Mouse (Mus musculus) layer of hippocampus, postnatal 10 days (tissue): ENCODE results near the gene Atp13a1. TPM values are rescaled to one million over a fixed set of nuclear protein-coding genes. Genes with fewer than 3 reads are reported as not detected.
A peak's percentile ranks its signal among the peaks of the same experiment; 100 is the strongest.

Experiments used
- DNase-seq, 2 experiments: peaks; one replicate each; pipeline ENCODE4 v3.0.0; 2021; ENCODE audit warnings: low spot score in 2 of 2
- total RNA-seq, 2 experiments: library from RNA; stranded (reverse); gene quantifications; 2 replicates each; pipeline ENCODE4 v1.2.3; 2021

Gene Atp13a1
- total RNA-seq, 2 experiments from 2014 or later: 44.9 to 49.6 TPM

- DNase-seq: peak in 1 of 2 experiments; percentile 9
Measured at GRCm38 (mm10) chr8:69799261-69799660, 8.3 kb downstream of the Atp13a1 start.

DNA sequence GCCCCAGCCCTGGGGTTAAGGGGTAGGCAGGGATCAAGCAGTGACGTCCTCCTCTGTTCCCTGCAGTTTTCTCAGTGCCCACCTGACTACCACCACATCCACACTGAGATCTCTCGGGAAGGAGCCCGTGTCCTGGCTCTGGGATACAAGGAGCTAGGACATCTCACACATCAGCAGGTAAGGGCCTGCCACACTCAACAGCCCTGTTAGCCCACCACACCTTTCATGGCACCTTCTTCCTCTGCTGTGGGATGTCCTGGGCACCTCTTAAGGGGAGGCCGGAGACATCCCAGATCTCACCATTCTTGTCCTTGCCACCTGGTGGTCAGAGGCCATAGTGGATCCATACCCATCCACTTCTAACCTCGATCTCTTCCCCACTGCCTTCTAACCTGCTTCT is 9.0 kb downstream of the Atp13a1 start:
- DNase-seq: peak in 1 of 2 experiments; percentile 5

GRCm38 (mm10) chr8:69801796-69802195 is 10.8 kb downstream of the Atp13a1 start:
- DNase-seq: no peak

DNA sequence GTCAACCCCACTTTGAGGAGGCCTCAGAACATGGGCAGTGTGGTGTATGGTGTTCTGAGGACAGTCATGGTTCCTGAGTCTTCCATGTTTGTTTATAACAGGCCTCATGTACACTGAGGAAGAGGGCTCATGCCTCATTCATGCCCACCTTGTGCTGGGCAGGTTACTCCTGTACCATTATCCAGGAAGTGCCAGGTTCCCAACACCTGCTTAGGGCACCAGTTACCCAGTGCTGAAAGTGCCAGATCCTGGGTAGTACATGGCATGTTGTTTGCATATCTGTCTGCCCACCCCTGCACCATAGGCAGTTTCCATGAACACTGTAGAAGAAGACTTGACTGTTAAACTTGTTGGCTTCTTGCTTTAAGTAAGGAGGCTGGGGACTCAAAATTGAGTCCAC is 11.3 kb downstream of the Atp13a1 start:
- DNase-seq: peak in 1 of 2 experiments; percentile 2

GRCm38 (mm10) chr8:69803366-69803765 is 12.4 kb downstream of the Atp13a1 start:
- peak; percentile 2 to 10 for DNase-seq

DNA sequence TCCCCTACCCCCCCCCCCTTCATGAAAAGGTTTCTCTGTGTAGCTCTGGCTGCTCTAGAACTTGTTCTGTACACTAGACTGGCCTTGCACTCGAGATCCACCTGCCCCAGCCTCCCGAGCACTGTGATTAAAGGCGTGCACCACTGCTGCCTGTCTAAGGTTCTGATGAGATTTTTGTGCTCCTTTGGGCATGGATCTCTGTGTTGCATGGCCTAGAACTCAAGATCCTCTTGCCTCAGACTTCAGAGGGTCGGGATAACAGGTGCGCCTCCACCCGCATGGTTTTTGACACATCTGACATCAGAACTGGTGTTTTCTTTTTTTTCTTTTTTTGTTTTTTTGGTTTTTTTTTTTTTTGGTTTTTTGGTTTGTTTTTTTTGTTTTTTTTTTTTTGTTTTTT is 13.6 kb downstream of the Atp13a1 start:
- peak; percentile 1 to 5 for DNase-seq

GRCm38 (mm10) chr8:69805086-69805485 is 14.1 kb downstream of the Atp13a1 start:
- DNase-seq: no peak

DNA sequence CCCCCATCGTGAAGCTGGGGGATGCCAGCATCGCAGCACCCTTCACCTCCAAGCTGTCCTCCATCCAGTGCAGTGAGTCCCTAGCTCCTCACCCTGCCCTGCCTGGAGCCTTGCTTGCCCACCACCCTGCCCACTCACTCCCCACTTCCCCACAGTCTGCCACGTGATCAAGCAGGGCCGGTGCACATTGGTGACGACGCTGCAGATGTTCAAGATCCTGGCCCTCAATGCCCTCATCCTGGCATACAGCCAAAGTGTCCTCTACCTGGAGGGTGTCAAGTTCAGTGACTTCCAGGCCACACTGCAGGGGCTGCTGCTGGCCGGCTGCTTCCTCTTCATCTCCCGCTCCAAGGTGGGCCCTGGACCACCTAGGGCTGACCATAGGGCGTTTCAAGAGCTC is 14.5 kb downstream of the Atp13a1 start:
- DNase-seq: peak in 1 of 2 experiments; percentile 15

DNA sequence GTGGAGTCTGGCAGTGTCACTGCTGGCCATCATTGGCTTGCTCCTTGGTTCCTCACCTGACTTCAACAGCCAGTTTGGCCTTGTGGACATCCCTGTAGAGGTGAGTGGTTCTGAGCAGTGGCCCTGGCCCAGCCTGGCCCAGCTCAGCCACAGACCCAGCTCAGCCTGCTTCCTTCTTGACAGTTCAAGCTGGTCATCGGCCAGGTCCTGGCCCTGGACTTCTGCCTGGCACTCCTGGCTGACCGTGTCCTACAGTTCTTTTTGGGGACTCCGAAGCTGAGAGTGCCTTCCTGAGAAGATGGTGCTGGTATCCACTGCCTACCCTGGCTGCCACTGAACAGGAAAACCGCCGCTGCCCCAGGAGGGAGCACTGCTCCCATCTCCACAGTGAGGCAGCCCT is 16.3 kb downstream of the Atp13a1 start:
- peak in 1 of 2 experiments; percentile 19 for DNase-seq

DNA sequence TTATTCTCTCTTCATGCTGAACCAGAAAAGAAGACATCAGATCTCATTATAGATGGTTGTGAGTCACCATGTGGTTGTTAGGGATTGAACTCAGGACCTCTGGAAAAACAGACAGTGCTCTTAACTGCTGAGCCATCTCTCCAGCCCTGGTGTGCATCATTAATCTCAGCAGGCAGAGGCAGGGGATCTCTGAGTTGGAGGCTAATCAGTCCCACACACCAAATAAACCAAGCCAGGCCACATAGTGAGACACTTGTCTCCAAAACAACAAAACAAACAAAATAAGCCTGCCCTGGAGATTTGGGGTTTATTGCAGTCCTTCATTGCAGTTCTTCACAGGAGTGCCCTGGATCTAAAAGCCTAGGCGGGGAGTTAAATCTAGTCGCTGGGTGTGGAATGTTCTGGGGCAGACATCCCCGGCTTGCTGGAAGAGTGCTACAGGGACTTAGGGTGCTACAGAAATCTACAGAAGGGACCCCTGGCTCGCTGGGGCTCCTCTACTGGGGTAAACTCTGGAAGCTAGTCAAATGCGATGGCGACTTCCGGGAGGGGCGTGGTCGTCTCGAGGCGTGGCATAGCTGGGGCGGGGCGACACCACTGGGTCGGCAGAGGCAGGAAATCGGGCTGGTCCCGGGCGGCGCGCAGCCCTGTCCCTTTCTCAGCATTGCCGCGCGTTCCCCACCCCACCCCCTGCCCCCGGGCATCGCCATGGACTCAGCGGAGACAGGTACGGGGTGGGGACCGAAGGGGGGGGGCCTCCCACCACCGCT is 17.3 kb downstream of the Atp13a1 start, which contains the start of gene Gmip:
Gene Gmip (plus strand): TSS at position 586 of the 770 bp plus-strand sequence.
- DNase-seq: peak; percentile 59 to 71

- DNase-seq: peak; percentile 34 to 48
Measured at GRCm38 (mm10) chr8:69808864-69809403, 18.0 kb downstream of the Atp13a1 start.

DNA sequence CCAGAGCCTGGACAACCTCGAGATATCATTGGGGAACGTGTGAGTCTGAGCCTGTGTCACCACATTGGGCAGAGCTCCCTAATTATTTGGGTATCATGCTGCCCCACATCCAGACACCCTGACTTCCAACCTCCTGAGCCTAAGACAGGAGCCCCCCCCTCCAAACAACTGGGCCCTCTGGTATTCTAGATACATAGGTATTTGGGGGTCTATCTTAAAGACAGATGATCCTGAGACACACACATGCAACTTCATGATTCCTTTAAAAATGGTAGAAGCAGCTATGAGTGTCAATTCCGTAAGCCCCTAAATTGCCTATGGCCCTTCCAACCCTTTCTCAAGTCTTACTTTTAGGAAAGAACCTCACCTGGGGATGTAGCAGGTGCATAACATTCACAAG is 18.9 kb downstream of the Atp13a1 start:
- no peak for DNase-seq

GRCm38 (mm10) chr8:69814881-69815280 is 23.9 kb downstream of the Atp13a1 start:
- no peak for DNase-seq

DNA sequence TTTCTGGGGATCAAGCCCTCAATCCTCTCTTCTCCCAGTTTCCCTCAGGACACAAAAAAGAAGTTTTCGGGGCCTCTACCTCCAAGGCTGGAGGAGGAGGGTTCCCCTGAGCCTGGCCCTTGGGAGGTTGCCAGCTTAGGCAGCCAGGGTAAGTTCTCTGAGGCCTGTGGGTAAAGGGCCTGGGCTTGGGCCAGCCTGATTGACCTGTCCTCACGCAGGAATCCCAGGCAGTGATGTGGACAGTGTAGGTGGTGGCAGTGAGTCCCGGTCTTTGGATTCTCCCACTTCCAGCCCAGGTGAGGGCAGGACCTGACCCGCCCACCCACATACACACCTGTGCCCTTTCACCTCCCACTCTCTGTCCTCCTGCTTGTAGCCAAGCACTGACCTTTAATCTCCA is 24.4 kb downstream of the Atp13a1 start:
- DNase-seq: no peak

- DNase-seq: no peak
Measured at GRCm38 (mm10) chr8:69820466-69820865, 29.5 kb downstream of the Atp13a1 start.

DNA sequence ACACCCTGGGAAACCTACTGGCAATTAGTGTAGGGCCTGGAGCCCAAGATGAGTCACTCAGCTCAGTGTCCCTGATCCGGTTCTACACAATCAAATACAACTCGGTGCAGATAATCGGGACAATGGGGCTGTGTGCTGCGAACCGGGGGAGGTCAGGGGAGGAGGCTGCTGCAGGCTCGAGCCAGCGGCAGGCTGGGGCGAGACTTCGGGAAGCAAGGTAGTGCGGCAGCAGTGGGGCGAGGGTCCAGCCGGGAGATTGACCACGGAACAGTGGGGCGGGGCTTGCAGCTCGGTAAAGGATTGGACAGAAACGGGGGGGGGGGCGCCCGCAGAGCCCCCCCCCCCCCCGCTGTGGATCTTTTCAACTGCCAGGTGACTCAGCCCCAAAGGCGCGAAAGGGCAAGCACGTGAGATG is 31.0 kb downstream of the Atp13a1 start:
- DNase-seq: peak in 1 of 2 experiments; percentile 44

GRCm38 (mm10) chr8:69822386-69823191 is 31.6 kb downstream of the Atp13a1 start, which contains the start of gene Lpar2:
TSS of gene Lpar2 (plus strand) at chr8:69822429.
- peak; percentile 37 to 54 for DNase-seq

GRCm38 (mm10) chr8:69826371-69826770 is 35.4 kb downstream of the Atp13a1 start:
- no peak for DNase-seq

DNA sequence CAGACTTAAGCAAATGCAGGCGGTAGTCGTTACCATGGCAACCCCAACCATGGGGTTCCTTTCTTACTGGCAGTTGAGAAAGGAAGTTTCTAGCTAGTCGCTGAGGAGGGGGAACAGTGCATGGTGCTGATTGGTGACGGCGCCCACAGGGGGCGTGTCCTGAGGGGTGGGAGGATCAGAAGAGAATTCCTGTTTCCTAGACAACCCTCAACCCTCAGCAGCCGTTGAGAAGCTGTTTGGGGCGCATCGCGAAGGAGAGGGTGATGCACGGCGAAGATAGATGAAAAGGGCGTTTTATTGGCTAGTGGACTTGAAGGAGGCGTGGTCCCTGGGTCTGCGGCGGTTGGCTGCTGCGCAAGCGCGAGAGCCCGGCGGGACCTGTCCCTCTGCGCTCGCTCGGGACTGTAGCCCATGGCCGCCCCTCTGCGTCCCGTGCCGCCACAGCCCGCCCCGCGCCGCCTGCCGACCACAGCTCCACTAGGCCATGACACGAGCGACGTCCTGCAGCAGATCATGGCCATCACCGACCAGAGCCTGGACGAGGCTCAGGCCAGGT is 41.4 kb downstream of the Atp13a1 start, which contains the start of gene Pbx4:
Gene Pbx4 (plus strand): TSS at position 194 of the 556 bp plus-strand sequence.
- peak; percentile 87 to 89 for DNase-seq

GRCm38 (mm10) chr8:69837057-69837682 is 46.2 kb downstream of the Atp13a1 start:
- no peak for DNase-seq
